Mouse (Mus musculus) retina, postnatal 7 days (tissue): ENCODE results near the gene Cdr2l.
"Not testable (repeated sequence)": the region's sequence is repeated elsewhere in the genome, so short reads cannot be mapped to it uniquely, and the experiment has no call there.

Experiments used
- DNase-seq: peaks from one replicate; pipeline ENCODE4 v3.0.0-alpha.2; 2012; ENCODE audit warnings: low read depth, low spot score

Gene Cdr2l

DNA sequence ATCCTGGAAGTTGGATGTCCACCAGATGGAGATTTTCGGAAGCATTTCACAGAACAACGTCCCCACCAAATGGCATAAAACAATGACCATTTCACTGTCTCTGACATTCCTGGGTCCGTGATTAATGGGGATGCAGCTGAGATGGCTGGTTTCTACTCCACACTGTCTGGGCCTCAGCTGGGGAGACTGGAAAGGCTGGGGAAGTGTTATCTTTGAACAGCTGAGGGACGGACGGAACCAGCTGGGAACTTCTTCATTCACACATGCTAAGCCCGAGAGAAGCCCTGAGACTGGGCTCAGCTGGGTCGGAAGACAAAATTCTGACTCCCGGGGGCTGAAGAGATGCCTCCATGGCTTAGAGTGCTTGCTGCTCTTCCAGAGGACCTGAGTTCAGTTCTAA is 10.4 kb upstream of the Cdr2l start:
- DNase-seq: no peak

GRCm38 (mm10) chr11:115372015-115372414 is 9.7 kb upstream of the Cdr2l start:
- no peak for DNase-seq

GRCm38 (mm10) chr11:115372737-115373136 is 9.0 kb upstream of the Cdr2l start:
- DNase-seq: no peak

- no peak for DNase-seq
Observed at GRCm38 (mm10) chr11:115373805-115374694, 7.7 kb upstream of the Cdr2l start.

DNA sequence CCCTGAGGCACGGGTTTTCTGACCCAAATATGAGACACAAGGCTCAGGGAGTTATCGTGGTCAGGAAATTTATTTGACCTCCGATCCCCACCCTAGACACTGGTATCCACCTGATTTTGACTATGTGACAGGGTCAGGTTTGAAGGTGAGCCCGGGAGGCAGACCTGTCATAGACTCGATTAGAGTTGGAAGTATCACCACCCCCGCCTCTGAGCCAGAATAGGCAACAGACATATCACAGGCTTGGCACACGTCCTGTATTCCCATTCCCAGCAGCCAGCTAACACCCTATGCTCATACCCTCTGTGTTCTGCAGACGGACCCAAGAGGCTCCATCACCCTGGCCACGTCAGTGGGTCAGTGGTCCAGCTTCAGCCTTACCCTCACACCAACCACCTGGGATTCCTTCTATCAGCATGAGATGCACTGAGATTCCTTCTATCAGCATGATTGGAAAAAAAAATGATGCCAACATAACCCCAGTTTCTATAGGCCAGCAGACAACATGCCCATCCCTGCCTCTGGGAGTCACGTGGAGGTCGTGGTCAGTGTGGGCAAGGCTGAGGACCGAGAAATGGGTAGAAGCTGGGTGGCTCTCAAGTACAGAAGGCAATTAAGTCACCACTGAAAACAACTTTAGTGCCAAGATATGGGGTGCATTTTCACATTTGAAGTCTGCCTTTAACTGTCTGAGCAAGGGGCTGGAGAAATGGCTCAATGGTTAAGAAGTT is 6.9 kb upstream of the Cdr2l start:
- no peak for DNase-seq

DNA sequence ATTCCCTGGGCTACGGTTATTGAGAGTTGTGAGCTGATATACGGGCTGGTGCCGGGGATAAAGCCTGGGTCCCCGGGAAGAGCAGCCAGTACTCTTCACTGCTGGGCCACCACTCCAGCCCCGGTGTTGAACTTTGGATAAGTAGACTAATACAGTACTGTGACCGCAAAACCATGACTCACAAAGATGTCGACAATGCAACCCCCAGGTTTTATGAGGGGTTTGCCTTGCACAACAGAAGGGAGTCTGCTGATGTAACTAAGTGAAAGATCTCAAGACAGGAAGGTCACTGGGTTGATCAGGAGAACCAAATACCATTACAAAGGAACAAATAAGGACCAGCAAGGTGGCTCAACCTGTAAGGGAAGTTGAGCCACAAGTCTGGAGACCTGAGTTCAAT is 5.0 kb upstream of the Cdr2l start:
- DNase-seq: no peak

DNA sequence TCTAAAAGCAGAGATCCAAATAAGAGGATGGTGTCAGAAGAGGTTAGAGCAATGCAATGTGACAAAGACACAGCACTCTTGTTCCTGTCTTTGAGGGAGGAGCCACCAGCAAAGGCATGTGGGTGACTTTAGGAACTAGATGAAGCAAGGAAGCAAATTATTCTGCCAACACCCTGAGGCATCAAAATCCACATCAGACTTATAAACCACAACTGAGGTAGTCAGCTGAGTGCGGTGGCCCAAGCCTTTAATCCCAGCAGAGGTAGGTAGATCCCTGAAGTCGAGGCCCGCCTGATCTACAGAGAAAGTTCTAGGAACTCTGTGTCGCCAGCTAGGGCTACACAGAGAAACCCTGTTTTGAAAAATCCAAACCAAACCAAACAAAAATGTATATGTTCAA is 4.5 kb upstream of the Cdr2l start:
- DNase-seq: no peak

DNA sequence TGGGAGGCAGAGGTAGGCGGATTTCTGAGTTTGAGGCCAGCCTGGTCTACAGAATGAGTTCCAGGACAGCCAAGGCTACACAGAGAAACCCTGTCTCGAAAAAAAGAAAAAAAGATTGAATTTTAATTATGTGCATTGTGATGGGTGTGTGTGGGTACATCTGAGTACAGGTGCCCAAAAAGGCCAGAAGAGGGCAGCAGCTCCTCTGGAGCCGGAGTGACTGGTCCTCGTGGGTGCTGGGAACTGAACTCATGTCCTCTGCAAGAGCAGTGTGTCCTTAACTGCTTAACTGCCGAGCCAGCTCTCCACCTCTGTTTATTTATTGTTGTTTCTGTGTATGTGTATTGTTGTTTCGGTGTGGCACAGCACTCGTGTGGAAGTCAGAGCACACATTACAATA is 3.9 kb upstream of the Cdr2l start:
- DNase-seq: no peak

DNA sequence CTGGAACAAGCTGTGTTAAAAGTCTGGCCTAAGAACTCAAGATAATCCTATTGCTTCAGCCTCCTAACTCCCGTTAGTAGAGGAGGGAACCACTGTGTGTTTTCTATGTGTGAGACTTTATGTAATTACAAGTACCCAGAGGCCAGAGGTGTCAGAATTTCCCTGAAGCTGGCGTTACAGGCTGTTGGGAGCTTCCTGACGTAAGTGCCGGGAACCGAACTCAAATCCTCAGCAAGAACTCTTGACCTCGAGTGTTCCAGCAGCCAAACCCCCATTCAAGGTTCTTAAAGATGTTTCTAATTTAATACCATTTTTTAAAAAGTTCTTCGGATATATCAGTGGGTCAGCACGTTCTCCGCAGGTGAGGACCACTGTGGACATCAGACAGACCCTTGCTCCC is 440 bp upstream of the Cdr2l start:
- DNase-seq: no peak

- no peak for DNase-seq
Observed at GRCm38 (mm10) chr11:115382891-115383290, 1.2 kb downstream of the Cdr2l start.

DNA sequence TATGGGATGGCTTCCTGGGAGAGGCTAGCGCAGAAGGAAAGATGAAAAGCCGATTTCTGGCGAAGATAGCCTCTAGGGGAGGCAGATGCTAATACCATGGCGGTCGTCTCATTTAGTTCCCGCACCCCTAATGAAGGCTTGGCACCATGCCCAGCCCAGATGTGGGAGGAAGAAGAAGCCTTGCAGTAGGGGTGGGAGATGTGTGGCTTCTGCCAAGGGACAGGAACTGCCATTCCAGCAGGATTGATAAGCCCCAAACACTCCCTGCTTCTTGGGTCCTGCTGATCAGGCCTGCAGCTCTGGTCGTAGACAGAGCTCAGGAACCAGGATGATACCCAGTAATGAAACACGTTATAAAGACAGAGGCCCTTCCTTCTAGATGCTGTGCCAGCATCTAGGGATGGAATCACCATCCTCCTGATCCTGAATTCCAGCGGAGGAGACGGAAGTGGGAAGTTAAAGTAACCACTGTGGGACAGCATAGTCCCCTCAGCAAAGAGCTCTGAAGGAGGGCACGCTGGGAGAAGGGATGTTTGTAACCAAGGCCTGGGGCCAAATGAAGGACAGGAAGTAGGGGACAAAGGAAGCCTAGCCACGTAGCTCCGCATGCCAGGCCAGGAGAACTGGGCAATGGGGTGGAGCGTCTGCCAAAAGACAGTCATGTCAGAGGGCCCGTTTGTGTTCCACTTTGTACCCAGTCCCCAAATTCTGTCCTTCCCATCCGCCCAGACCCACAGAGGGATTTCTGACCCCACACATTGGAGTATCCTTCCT is 2.2 kb downstream of the Cdr2l start:
- no peak for DNase-seq

GRCm38 (mm10) chr11:115384587-115384986 is 2.9 kb downstream of the Cdr2l start:
- DNase-seq: no peak

DNA sequence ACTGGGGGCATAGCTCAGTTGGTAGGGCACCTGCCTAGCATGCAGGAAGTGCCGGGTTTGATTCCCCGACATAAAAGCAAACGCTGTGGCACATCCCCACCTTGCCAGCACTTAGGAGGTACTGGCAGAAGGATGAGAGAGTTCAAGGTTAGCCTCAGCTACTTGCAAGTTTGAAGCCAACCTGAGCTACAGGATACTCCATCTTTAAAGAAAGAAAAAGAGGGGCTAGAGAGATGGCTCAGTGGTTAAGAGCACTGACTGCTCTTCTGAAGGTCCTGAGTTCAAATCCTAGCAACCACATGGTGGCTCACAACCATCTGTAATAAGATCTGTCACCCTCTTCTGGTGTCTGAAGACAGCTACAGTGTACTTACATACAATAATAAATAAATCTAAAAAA is 5.1 kb downstream of the Cdr2l start:
- DNase-seq: not testable (repeated sequence)

GRCm38 (mm10) chr11:115391358-115391757 is 9.6 kb downstream of the Cdr2l start:
- no peak for DNase-seq

DNA sequence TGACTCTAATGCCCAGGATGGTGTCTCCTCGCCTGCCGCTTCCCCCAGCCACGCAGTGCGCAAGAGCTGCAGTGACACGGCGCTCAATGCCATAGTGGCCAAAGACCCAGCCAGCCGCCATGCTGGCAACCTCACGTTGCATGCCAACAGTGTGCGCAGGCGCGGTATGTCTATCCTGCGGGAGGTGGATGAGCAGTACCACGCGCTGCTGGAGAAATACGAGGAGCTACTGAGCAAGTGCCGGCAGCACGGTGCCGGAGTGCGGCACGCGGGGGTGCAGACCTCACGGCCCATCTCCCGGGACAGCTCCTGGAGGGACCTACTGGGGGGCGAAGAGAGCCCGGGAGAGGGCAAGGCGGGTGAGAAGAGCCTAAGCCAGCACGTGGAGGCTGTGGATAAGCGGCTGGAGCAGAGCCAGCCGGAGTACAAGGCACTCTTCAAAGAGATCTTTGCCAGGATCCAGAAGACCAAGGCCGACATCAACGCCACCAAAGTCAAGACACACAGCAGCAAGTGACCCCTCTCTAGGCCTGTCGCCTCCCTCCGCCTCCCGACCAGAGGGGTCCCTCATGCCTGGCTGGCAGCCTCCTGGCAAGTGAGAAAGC is 12.1 kb downstream of the Cdr2l start:
- no peak for DNase-seq

DNA sequence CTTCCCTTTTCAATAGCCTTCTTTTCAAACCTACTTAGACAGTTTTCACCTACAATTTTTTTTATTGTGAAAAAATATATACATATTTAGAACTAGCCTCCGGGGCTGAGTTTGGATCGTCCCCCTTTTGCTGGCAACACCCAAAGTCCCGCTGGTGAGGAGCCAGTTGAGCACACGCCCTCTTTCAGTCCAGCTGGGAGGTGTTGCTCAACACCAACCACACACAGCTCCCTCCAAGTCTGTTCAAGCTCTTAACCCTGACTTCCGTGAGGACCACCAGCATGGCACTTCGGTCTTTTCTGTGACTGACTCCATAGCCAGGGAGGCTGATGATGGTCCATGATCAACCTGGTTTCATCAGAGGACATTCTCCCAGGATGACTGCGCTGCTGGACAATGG is 16.4 kb downstream of the Cdr2l start:
- no peak for DNase-seq

GRCm38 (mm10) chr11:115400126-115400525 is 18.4 kb downstream of the Cdr2l start:
- no peak for DNase-seq

- no peak for DNase-seq
Observed at GRCm38 (mm10) chr11:115400630-115401391, 19.1 kb downstream of the Cdr2l start.

DNA sequence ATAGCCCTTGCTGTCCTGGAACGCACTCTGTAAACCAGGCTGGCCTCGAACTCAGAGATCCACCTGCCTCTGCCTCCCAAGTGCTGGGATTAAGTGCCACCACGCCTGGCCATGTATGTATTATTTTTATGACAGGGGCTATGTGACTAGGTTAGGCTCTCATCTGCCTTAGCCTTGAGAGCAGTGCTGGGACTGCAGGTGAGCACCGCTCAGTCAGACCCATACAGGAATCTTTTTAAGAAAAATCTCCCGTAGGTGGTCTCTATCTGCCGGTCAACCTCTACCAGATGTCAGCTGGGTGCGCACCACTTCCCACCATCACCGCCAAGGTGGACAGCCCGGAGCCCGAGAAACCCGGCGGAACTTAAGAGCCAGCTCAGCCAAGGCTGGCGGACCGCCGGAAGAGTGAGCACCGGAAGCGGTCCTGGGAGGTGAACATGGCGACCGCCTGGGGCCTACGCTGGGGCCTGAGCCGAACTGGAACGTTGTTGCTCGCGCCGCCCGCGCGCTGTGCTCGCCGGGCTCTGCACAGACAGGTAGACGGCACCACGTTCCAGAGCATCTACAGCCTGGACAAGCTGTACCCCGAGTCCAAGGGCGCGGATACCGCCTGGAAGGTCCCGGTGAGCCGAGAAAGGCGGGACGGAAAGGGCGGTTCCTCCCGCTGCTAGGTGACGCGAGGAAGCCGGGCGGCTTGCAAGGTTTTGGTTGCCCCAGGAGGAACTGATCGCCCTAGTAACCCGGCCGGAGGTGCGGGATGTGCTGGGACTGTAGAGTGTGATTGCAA is 21.8 kb downstream of the Cdr2l start, which contains the start of gene Mrpl58:
Gene Mrpl58, plus strand, starts transcription at position 415 of the 787 bp plus-strand sequence.
- DNase-seq: peak; percentile 77

DNA sequence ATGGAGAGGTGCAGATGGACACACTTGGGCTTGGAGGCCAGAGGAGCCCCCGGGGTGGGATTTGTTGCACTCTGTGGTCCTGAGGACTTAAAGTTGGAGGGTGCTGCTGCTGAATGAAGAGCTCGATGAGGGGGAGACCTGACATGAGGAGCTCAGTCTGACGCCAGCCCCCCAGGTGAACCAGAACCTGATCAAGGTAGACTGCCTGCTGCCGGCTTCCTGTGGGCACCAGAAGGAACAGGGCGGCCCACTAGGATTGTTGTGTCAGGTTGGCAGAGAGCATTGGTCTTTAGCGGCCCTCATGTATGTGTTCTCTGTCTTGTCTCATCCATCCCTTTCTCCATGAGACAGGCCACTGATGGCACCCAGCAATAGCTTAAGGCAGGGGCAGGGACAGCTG is 24.0 kb downstream of the Cdr2l start:
- no peak for DNase-seq
